Mouse (Mus musculus) cerebellum, postnatal 25 days (tissue): Measurements from ENCODE around the gene Acin1.
"Not testable (repeated sequence)": the region's sequence is repeated elsewhere in the genome, so short reads cannot be mapped to it uniquely, and the experiment has no call there.

Experiments used
- DNase-seq, 2 experiments: peaks; one replicate each; pipeline ENCODE4 v3.0.0; 2021; ENCODE audit warnings: mixed read lengths in 2 of 2

Gene Acin1

DNA sequence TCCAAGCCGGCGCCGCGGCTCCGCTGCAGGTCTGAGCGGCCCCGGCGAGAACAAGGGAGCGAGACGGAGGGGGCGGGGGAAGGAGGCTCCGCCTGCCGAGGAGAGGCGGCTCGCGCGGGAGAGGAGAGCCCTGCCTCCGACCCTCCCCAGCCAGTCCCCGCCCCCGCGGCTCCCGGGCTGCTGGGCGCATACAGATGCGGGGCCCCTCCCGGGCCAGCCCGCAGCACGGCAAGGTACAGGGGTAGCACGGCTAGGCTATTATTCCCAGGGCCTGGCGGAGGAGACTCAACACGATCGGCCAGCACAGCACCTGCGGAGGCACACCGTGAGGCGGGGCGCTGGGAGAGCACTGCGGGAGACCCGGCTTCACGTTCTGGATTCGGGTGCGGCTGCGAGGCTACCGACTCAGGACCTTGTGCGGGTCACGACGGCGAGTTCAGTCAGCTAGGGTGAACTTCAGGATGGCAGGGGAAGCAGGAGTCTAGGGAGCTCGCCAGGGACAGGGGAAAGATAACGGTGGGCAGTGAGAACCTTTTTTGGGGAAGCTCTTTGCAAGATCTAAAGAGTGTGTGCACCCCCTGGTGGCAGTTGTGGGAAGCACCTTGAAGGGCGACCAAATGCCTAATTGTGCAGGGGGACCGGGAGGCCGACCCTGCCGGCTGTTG, 45.3 kb downstream of the Acin1 start, which contains the start of gene Cdh24:
Gene Cdh24 (minus strand): TSS at position 60 of the 665 bp plus-strand sequence.
- peak; percentile 90 to 92 for DNase-seq

DNA sequence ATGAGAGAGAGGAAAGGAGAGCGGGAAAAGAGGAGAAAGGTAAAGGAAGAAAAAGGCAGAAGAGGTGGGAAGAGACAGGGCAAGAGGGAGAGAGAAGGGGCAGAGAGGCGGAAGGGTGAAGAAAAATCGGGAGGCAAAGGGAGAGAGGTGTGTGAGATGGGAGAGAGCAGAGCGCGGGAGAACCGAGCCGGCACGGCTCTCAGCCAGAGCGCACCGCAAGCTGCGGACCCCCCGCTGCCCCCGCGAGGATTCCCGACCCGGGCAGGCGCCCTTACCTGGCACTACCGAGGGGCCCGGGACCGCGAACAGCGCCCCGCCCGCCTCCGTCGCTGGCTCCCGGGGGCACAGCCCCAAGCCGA, 45.8 kb downstream of the Acin1 start, which contains the start of gene Gm17606:
Gene Gm17606 (plus strand): TSS at position 7 of the 359 bp plus-strand sequence.
- DNase-seq: no peak

DNA sequence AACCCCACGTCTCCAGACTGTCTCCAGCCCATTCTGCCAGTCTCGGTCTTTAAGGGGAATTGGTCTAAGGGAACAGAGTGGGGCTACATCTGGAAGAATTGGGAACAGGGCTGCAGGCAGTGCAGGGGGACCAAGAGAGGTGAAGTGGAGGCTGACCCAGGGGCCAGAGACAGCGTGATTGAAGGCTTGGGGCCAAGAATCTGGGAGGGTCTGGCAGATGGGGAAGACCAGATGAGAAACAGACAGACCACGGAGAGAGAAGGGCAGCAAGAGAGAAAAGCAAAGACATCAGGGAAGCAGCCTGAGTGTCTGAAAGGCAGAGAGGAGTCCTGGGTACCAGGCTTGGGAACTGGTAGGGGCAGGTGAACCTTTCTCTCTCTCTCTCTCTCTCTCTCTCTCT, 46.6 kb downstream of the Acin1 start:
- no peak for DNase-seq

DNA sequence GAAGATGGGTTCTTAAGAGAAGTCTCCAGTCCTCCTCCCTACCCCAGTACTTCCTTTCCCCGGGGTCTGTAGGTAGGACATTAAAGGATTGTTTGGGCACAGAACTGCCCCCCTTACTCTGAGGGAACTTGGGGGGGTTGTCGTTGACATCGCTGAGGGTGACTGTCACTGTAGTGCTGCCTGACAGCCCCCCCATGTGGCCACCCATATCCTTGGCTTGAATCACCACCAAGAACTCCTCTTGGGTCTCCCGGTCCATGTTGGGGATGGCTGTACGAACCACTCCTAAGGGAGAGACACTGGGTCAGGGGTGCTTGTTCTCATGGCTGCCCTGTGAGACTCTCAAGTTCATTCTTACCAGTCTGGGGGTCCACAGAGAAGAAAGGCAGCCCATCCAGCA, 48.5 kb downstream of the Acin1 start:
- DNase-seq: no peak

- DNase-seq: peak; percentile 57 to 71
These were observed 49.8 kb downstream of the Acin1 start for GRCm38 (mm10) chr14:54636954-54637353.

GRCm38 (mm10) chr14:54634182-54634581, 52.5 kb downstream of the Acin1 start:
- no peak for DNase-seq

DNA sequence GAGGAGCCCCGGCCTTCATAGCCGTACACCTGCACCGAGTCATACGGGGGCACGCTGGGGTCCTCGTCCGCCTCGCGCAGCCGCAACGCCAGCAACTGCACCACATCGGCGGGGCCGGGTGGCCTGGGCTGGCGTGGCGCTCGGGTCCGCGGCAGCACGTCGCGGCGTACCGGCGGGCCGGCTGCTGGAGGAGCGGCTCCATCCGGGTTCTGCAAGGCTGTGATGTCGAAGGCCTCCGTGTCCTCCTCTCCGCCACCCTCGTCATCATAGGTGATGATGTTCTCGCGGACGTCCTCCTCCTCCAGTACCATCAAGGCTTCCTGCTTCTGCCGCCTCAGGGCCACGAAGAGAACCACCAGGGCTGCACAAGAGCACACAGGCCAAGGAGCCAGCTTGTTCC, 54.5 kb downstream of the Acin1 start:
- DNase-seq: no peak

- no peak for DNase-seq
These were observed 55.5 kb downstream of the Acin1 start for GRCm38 (mm10) chr14:54631240-54631599.

DNA sequence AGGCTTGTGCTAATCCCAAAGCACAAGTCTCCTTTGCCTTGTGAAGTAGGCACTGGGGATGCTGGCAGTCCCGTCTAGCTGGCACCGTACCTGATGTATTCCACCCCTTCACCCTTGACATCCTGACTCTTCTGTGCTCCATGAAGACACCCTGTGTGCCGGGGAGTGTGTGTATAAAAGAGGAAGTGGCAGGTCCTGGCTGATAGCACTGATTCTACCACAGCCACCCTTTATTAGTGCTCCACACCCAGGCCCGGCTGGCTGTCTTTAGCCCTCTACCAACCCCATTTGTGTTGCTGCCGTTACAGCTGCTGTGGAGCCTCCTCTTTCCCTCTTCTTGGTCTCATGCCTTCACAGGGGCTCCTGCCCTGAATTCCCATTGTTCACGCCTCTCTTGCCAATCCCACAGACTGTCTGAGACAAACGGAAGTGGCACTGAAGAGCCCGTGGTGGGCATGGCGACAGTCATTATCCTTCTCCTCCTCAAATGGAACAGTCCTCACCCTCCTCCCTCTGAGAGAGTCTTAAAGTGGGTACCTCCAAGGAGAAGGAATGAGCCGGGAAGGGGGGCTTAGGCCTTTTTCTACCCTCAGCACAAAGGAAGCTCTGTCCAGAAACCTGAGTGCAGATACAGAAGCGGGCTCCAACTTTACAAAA, 56.0 kb downstream of the Acin1 start:
- DNase-seq: no peak

DNA sequence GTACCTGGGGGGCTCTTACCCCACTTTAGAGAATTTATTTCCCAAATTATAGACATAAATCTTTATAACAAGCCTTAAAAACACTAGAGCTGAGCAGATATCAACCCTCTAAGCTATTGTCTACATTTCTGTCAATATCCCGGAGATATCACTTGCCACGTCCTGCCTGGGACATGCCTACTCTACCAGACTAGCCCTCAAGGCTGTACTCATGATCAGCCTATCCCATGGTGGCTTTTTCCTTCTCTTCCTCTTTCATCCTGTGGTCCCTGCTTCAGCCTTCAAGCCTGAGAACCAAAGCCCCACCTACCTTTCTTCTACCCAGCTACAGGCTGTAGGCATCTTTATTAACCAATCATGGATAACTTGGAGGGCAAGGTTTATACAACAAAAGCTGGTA, 56.9 kb downstream of the Acin1 start:
- no peak for DNase-seq

DNA sequence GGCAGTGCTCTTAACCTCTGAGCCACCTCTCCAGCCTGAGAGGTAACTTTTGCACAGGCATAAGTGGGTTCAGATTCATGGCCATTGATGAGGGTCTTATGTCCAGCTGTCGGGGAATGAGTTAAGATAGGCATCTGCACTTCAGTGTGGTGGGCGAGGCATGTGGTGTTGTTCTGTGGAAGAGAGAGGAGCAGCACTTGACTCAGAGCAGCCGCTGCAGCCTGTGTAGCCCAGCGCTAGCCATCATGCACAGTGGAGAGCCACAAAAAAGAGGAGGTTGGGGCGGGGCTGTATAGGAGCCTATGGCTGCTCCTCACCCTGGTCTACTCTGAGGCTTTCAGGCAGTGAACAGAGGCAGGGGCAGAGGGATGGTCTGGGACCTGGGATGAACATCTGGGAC, 58.6 kb downstream of the Acin1 start:
- DNase-seq: no peak

- DNase-seq: no peak
These were observed 61.8 kb downstream of the Acin1 start for GRCm38 (mm10) chr14:54624976-54625375.

GRCm38 (mm10) chr14:54623334-54623733, 63.4 kb downstream of the Acin1 start:
- DNase-seq: no peak

- DNase-seq: no peak
These were observed 65.6 kb downstream of the Acin1 start, which contains the start of gene Psmb11 for GRCm38 (mm10) chr14:54621133-54621532. Gene Psmb11, plus strand, starts transcription at chr14:54621433.

DNA sequence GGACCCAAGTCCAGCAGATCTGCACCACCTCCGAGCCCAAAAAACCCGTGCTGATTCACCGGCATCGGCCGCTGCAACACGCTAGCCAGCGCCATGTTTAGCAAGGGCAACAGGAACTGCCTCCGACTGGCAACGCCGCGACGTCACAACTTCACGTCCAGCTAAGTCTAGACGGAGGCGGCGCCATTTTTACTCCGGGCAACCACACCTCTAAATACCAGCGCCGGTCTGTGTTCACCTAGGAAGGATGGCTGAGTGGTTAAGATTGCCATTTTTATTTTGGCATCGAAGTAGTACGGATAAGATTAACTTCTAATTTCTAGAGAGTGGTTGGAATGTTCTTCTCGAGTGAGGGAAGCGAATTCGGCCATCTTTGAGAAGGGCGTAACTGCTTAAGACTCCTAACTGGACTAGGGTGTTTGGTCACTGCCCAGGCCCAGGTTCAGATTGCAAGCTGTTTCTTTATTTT, 68.8 kb downstream of the Acin1 start, which contains the start of gene Psmb5:
Gene Psmb5 (minus strand): TSS at position 126 of the 469 bp plus-strand sequence.
- DNase-seq: peak; percentile 91 to 93

DNA sequence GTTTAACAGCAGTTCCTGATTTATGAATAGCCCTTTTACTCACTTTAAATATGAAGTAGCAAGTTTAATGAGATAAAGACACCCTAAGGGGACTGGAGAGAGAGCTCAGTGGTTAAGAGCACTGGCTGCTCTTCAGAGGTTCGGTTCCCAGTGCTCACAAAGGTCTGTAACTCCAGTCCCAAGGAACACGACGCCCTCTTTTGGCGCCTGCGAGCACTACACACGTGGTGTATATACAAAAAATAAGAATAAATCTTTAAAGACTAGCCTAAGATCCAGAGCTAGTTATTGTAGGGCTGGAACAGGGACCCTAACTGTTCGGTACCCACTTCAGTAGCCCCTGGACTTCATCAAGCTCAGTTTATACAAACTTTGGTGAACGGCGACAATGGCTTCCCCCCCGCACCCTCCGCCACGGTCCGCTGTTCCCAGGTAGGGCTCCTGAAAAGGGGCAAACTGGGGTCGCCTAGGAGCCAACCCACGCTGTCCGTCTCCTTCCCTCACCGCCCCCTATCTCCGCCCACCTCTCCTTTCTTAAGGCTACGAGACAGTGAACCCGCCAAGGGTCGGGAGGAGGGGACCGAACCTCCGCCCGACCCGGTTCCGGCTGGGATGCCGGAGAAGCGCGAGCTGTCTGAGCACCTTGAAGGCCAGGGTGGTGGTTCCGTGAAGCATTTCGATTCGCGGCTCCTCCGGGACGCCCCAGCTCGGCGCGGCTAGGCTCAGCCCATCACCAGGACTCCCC, 69.4 kb downstream of the Acin1 start:
- DNase-seq: no peak

- DNase-seq: no peak
These were observed 70.4 kb downstream of the Acin1 start for GRCm38 (mm10) chr14:54616226-54616825.

GRCm38 (mm10) chr14:54614130-54614529, 72.6 kb downstream of the Acin1 start:
- not testable (repeated sequence) for DNase-seq

GRCm38 (mm10) chr14:54610648-54611047, 76.1 kb downstream of the Acin1 start:
- no peak for DNase-seq

DNA sequence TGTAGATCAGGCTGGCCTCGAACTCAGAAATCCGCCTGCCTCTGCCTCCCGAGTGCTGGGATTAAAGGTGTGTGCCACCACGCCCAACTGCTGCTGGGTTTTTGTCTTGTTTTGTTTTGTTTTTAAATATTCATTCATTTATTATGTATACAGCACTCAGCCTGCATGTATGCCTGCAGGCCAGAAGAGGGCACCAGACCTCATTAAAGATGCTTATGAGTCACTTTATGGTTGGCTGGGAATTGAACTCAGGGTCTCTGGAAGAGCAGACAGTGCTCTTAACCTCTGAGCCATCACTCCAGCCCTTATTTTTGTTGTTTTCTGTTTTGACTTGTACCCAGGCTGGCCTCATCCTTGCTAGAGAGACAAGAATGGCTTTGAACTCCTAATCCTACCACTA, 76.8 kb downstream of the Acin1 start:
- DNase-seq: peak in 1 of 2 experiments; percentile 50

- DNase-seq: no peak
These were observed 77.5 kb downstream of the Acin1 start for GRCm38 (mm10) chr14:54609245-54609644.

- no peak for DNase-seq
These were observed 79.5 kb downstream of the Acin1 start for GRCm38 (mm10) chr14:54607226-54607625.

GRCm38 (mm10) chr14:54605752-54606321, 80.9 kb downstream of the Acin1 start, which contains the start of gene 4931414P19Rik:
Gene 4931414P19Rik, minus strand, starts transcription at chr14:54605993.
- peak; percentile 87 to 95 for DNase-seq
